Mouse (Mus musculus) T-helper 17 cell (primary cell): ENCODE results near the gene Fgf18.

Source experiments
- in situ Hi-C, 2 experiments: fragments of 300-600 bp; cut with MboI, MseI; formaldehyde crosslinking; loops; 1 replicate in 1 of 2; 2 replicates in 1 of 2; pipeline ENCODE4 v1.15.1; 2025; ENCODE audit warnings: high pct_unique_total_duplicates in 2 of 2

The Fgf18 gene

DNA sequence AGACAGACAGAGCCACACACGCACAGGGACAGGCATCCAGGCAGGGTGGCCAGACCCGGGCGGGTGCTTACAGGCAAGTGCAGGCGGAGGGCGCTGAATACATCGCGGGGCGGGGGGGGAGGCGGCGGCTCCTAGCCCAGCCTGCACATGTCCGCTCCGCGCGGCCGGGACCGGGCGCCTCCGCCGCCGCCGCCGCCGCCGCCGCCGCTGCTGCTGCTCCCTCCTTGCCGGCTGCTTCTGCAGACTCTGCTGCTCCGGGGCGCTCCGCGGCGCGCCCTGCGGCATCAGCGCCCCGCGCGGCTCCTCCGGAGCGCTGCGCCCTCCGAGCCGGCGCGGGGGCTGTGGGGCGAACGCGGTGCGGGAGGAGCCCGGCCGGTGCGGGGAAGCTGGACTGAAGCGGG is at the start of gene Fgf18:
Gene Fgf18, minus strand, starts transcription at position 230 of the 401 bp plus-strand sequence.
- in situ Hi-C loops, result loop anchor here in 1 of 2 experiments (25.0 kb wide), 1 partner anchor 535 kb away; no protein-coding TSS in a partner anchor

DNA sequence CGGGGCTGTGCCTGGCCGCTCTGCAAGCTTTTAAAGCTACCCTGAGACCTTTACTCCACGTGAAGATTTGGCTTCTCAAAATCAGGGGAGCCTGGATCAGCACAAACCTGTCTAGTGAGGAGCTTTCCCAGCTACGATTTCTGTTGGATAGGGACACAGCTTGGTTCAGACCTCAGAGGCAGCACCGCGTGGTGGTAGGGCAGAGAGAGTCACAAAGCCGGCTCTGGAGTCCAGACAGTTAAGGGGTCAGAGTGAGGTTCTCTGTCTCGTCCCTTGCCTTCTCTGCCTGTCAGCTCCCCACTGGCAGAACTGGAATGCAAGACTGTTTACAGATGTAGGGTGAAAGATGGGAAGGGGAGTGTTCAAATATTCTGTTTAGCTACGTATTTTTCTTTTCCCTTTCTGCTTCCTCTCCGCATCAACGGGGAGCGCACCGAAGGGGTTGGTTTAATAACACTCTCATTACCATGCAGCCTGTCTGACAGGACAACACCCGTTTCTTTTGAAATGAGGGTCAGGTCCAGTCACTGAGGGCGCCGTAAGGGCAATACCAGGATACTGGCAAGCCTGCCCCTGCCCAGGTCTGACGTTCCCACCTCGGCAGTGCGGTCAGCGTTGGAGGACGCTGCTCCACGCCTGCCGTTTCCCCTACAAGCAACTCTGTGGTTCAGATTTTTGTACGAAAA is 49.4 kb upstream of the Fgf18 start:
- in situ Hi-C loops, result no loop called here

- in situ Hi-C loops, result no loop called here
Observed at GRCm38 (mm10) chr11:33195531-33196446, 48.6 kb upstream of the Fgf18 start.

DNA sequence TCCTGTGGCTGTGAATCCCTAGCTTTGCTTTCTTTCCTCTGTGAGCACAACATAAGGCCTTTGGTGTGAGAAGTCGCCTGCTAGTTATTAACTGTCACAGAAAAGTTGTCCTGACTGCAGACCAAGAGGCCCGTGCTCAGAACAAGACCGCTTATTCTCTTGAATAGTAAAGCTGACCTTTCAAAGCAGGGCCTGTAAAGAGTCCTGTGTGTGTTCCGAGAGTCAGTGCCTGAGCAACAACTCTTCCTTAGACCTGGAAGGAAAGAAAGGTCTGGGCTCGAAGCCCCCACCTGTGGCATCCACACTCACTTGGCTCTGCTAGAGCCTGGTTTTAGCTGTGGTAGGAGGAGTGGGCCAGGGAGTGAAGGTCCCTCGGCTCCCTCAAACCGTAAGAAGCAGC is 47.9 kb upstream of the Fgf18 start:
- in situ Hi-C loops, result no loop called here

- in situ Hi-C loops, result no loop called here
Observed at GRCm38 (mm10) chr11:33193695-33194094, 46.5 kb upstream of the Fgf18 start.

GRCm38 (mm10) chr11:33181804-33182203 is 34.6 kb upstream of the Fgf18 start:
- in situ Hi-C loops, result loop anchor here in 1 of 2 experiments (5.0 kb wide), 1 partner anchor 100 kb away; no protein-coding TSS in a partner anchor

DNA sequence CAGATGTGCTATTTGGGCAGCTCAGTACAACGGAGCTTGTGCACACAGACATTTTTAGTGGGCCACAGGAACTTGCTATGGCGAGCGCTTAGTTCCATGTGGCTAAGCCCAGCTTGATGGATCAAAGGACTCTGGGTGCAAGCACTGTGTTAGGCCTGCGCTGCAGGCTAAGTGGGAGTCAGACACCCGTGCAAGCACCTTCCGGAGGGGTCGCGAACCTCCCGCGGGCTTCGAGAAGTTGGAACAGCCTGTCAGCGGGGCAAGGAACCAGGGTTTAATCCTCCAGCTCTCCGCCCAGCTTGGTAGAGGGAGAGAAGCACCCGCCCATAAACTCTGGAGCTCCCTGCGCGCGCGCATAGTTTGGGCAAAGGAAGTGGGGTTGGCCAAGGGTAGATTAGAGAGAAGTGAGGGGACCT is 33.5 kb upstream of the Fgf18 start:
- in situ Hi-C loops, result loop anchor here in 1 of 2 experiments (5.0 kb wide), 1 partner anchor 102 kb away; no protein-coding TSS in a partner anchor

GRCm38 (mm10) chr11:33179802-33180201 is 32.6 kb upstream of the Fgf18 start:
- in situ Hi-C loops, result loop anchor here (5.0 to 10.0 kb wide), 4 partner anchors 102 to 545 kb away; no protein-coding TSS in a partner anchor

GRCm38 (mm10) chr11:33176525-33177245 is 29.5 kb upstream of the Fgf18 start:
- in situ Hi-C loops, result loop anchor here (5.0 to 10.0 kb wide), 3 partner anchors 116 to 548 kb away; no protein-coding TSS in a partner anchor

GRCm38 (mm10) chr11:33175768-33176167 is 28.6 kb upstream of the Fgf18 start:
- in situ Hi-C loops, result loop anchor here (5.0 to 10.0 kb wide), 3 partner anchors 117 to 549 kb away; no protein-coding TSS in a partner anchor

DNA sequence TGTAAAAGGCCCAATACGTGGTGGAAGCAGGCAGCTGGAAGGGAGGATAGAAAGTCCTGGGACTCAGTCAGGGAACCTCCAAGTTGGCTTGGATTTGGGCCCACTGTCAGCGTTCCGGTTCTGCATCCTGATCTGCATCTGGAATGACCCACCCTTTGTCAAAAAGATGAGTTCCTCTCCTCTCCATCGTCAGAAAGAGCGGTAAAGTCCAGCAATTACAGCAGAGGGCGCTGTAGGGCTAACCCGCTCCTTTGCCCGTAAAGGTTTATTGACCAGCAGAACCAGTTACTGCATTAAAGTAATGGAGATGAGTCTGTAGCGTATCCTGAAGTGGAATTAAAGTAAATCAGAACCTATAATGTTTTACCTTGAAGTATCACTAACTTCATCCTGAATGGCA is 23.3 kb upstream of the Fgf18 start:
- in situ Hi-C loops, result loop anchor here in 1 of 2 experiments (10.0 to 25.0 kb wide), 4 partner anchors 554 to 1667 kb away; partner anchors contain the start of gene Spdl1

DNA sequence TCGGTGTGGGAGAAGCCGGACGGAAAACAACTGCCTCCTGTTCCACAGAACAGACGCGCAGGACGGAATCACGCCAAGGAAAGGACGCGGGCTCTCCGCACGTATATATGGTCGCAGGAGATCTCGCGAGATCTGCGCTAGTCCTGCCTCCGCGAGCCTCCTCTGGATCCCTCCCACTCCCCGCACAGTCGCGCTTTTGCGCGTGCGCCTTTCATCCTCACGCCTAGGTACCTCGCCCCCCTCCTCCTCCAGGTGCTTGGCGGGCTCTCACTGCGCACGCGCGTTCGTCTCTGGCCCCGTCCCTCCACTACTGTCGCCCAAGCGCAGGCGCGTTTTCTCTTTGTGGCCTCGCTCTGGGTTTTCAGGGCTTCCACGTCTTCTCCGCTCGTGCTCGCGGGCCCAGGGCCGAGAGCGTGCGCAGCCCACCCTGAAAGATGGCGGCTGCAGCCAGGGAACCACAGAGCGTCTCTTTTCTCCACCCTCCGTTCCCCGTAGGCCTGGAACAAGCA is 15.9 kb upstream of the Fgf18 start, which contains the start of gene Npm1:
Gene Npm1, minus strand, starts transcription at position 209 of the 509 bp plus-strand sequence.
- in situ Hi-C loops, result loop anchor here in 1 of 2 experiments (25.0 kb wide), 3 partner anchors 899 to 1674 kb away; partner anchors contain the start of gene Spdl1

GRCm38 (mm10) chr11:33162211-33162997 is 15.2 kb upstream of the Fgf18 start:
- in situ Hi-C loops, result loop anchor here in 1 of 2 experiments (25.0 kb wide), 3 partner anchors 900 to 1675 kb away; partner anchors contain the start of gene Spdl1

- in situ Hi-C loops, result loop anchor here in 1 of 2 experiments (25.0 kb wide), 3 partner anchors 903 to 1678 kb away; partner anchors contain the start of gene Spdl1
Observed at GRCm38 (mm10) chr11:33159741-33160140, 12.5 kb upstream of the Fgf18 start.

GRCm38 (mm10) chr11:33157453-33158196 is 10.4 kb upstream of the Fgf18 start:
- in situ Hi-C loops, result loop anchor here in 1 of 2 experiments (25.0 kb wide), 3 partner anchors 905 to 1680 kb away; partner anchors contain the start of gene Spdl1

DNA sequence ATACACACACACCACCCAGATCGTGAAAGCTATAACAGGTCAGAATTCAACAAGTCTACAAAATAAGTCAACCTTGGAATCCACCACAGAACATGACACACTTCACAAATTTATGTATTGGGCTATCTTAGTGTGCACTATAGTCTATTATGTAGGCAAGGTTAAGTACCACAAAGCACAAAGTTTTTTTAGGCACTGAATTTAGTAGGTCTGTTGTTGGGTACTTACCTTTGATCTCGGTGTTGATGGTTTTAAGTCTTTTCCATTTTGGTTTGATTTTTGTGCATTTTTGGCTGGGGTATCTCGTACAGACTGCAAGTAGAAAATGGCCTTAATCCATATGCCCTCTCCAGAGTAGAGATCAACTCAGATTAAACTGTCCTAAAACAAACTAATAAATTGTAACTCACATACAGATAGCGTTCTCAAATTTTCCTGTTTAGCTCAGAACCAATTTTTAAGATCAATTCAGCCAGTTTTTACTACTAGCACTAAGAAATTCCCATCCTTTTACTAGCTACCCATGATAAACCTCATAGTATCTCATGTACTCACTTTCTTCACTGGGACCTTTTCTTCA is 9.3 kb upstream of the Fgf18 start:
- in situ Hi-C loops, result loop anchor here in 1 of 2 experiments (25.0 kb wide), 3 partner anchors 906 to 1681 kb away; partner anchors contain the start of gene Spdl1

DNA sequence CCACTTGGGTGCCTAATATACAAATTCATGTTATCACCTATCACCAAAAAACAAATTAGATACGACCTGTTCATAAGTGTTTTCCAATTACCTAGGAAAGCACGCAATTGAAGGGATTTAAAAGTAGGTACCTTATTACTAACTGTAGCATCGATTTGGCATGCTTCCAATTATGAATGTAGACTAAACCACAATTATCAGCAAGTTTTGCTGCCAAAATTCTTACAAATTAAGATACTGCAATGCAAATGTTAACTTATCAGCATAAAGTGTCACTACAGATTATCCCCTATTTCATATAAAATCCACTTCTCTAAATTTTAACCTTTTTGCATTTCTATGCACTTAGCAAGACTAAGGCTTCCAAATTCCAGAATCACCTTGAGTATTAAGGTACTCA is 7.3 kb upstream of the Fgf18 start:
- in situ Hi-C loops, result loop anchor here in 1 of 2 experiments (25.0 kb wide), 3 partner anchors 908 to 1683 kb away; partner anchors contain the start of gene Spdl1

DNA sequence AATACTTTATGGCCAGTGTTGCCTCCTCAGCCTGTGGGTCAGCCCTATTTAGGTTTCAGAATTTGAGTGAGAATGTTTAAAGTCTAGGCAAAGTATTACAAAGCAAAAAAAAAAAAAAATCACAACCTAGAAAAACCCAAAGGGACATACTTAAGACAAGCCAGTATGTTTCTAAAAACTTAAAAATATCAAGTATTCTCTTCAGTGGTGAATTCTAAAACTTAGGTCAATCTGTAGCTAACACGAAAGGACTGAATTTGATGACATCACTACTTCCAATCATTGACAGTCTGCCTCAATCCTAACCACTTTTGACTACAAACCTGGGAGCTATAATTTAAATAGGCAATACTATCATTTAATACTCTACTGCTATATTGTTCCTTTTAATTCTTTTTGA is 5.8 kb upstream of the Fgf18 start:
- in situ Hi-C loops, result loop anchor here in 1 of 2 experiments (25.0 kb wide), 3 partner anchors 909 to 1684 kb away; partner anchors contain the start of gene Spdl1
